Mouse (Mus musculus) retina, postnatal 7 days (tissue): ENCODE measurements around the gene Spag9.
A peak's percentile ranks its signal among the peaks of the same experiment; 100 is the strongest.
"Not testable (repeated sequence)": the region's sequence is repeated elsewhere in the genome, so short reads cannot be mapped to it uniquely, and the experiment has no call there.

ENCODE experiments used
- DNase-seq: peaks from one replicate; pipeline ENCODE4 v3.0.0-alpha.2; 2012; ENCODE audit warnings: low read depth, low spot score

The Spag9 gene

DNA sequence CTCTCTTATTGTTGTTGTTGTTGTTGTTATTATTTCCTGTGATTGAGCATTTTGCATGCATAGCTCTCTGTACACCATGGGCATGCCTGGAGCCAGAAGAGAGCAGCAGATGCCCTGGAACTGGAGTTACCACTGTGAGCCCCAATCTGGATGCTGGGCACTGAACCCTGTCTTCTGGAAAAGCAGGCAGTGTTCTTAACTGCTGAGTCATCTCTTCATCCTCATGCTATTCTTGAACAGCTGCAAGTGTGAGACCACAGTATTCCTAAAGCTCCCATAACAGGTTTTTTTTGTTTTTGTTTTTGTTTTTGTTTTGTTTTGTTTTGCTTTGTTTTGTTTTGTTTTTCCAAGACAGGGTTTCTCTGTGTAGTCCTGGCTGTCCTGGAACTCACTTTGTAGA is 9.6 kb upstream of the Spag9 start:
- no peak for DNase-seq

DNA sequence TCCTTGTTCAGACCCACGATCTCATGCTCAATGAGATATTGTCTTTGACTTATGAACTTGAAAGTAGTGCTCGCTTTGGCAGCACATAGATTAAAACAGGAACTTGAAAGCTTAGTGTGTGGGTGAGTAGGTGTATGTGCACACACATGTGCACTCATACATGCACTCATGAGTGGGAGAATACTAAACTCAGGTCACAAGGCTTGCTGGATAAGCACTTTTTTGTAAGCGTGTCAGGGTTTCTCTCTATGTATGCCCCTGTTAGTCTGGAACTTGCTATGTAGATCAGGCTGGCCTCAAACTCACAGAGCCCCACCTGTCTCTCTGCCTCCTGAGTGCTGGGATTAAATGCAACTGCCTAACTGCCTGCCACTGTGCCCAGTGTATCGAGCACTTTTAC is 8.9 kb upstream of the Spag9 start:
- no peak for DNase-seq

DNA sequence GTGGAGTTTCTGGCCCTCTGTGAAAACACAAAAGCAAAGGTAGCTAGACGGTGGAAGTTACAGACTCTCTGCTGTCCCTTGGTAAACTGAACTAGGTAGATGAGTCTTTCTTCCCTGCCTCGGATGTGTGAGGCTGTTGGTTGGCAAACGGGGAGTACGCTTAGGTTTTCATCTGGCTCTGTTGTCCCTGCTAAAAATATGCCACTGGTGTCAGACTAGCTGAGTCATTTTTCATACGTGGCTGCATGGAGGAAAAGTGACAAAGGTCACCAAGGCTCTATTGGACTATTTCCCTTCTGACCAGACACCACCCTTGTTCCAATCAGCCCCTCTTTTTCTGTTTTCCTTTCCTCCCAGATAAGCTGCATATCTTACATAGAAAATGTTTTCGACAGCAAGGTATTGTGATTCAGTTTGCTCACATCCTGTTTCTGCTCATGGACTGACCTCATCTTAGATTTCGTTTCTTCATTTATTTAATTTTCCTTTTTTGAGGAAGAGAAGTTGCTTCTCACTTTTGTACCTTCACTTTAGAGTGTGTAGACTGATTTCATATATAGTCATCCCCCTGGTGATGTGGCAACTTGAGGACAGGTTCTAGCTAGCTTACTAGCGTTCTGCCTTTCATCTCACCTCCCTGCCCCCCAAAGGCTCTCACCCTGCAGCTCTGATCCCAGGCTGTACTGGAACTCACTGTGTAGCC is 8.1 kb upstream of the Spag9 start:
- no peak for DNase-seq

DNA sequence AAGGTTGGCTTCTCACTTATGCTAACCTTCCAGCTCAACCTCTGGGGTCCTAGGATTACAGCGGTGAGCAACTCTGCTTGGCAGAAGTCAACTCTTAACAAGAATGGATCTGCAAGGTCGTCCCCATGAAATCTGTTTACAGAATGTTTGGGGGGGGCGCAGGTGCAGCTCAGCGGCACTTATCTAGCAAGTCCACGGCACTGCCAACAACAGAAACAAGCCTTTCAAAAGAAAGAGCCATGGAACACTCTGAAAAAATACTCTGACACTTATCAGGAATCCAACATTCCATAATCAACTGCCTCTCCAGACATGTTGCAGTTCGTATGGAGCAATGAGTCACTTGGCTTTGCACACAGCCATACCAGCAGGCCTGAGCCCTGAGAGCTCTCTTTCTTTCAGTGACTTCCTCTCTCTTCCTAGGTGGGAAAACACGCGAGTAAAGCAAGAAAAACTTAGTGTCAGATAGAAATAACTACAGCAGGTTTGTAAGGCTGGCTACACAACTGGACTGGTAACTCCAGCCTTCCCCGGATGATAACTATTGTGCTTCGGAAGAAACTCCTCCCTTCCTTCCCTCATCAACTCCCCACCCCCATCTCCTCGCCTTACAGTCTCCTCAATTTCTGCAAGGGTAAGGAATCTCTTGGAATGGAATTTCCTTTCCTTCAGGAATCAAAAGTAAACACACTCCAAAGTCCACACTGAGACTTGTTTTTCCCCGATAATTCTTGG is 7.4 kb upstream of the Spag9 start:
- no peak for DNase-seq

GRCm38 (mm10) chr11:93994531-93994930 is 1.4 kb upstream of the Spag9 start:
- no peak for DNase-seq

DNA sequence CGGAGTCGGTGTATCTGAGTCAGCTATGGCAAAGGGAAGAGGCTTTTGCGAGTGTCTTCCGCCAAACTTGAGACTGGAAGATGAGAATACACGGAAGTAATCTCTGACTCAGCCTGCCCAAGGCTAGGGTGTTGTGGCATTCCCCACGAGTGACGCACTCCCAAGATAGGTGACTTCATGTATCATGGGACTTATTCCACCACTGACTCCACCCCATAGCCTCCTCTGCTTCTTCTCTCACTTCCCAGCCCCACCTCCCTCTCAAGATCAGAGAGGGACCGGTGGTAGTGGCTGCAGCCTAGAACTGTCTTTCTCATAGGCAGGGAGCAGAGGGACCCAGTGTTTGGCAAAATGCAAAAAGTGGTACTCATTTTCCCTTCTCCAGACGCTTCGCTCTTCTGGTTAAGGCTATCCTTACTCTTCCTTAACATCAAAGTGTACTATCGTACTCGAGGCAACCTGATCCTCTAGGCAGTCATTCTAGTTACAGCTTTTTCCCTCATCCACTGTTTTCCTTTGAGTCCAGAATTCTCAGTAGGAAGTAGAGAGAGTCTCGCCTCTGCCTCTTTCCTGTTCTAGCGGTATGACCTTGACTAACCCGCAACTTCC is 676 bp upstream of the Spag9 start:
- DNase-seq: peak; percentile 13

- peak; percentile 2 for DNase-seq
Observed at GRCm38 (mm10) chr11:93996306-93997140, 632 bp downstream of the Spag9 start.

DNA sequence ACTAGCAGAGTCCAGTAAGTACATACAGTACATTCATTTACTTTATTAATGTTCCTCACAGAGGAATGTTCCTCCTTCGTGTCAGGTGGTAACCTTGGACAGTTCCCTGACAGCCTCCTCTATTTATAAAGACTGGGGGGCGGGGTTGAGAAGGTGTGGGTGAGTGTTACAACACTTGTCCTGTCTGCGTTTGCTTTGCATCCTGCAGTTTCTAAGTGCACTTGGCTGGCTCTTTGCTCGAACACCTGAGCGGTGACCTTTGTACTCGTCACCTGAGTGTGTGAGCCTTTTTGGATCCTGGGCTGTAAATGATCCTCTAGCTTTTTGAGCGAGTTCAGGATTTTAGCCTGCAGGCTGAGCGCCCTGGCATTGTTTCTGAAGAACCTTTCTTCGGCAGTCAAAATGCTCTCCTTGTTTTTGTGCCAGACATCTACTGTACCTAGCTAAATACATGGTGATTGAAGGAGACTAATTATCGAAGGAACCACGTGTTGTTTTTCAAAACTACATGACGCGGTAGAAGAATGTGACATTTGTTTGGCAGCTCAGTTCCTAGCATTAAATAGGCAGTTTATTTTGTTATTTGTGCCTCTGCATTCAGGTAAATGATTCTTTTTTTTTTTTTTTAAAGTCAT is 1.4 kb downstream of the Spag9 start:
- no peak for DNase-seq

GRCm38 (mm10) chr11:93999276-93999675 is 3.4 kb downstream of the Spag9 start:
- no peak for DNase-seq

DNA sequence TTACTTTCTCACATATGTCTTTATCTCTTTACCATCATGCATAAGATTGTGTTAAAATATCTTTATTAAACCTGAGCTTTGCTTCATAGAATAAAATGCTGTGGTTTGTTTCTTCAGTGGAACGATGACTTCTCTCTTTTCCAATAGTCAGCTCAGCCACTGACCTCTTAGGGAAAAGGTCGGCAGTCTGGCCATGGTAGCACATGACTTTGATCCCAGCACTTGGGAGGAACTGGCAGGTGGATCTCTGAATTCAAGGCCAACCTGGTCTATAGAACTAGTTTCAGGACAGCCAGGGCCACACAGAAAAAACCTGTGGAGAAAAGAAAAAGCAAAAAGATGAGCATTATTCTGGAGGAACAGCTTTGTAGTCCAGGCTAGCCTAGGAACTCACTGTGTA is 7.5 kb downstream of the Spag9 start:
- no peak for DNase-seq

DNA sequence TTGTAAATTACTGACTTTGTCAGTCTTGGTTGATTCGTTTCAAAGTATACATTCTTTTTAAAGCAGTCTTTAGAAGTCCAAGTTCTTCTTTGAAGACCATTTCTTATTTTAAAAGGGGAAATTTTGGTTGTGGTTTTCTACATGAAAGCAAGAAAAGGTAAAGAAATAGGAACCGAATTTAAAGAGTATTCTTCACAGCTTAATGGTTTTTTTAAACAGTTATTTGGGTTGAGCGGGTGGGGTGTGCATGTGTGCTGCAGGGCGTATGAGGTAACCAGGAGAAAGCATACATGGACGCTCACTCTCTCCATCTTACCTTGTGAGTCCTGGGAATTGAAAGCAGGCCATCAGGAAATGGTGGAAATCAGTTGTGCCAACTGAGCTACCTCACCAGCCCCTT is 23.2 kb downstream of the Spag9 start:
- no peak for DNase-seq

- no peak for DNase-seq
Observed at GRCm38 (mm10) chr11:94020403-94020802, 24.5 kb downstream of the Spag9 start.

- DNase-seq: no peak
Observed at GRCm38 (mm10) chr11:94026289-94026688, 30.4 kb downstream of the Spag9 start.

DNA sequence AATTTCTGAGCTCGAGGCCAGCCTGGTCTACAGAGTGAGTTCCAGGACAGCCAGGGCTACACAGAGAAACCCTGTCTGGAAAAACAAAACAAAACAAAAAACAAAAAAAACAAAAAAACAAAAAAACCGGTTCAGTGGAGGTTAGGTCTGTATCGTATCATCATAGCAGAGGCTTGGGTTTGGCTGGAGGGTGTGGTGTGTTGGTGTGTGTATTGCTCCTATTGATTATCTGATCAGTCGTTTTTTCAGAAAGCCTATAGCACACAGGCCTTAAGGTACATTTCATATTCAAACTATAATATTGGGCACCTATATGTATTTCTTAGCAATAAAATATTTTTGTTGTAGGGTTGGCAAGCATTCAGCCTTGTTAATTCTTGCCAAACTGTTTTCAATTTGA is 36.2 kb downstream of the Spag9 start:
- DNase-seq: no peak

- DNase-seq: no peak
Observed at GRCm38 (mm10) chr11:94032971-94033370, 37.1 kb downstream of the Spag9 start.

DNA sequence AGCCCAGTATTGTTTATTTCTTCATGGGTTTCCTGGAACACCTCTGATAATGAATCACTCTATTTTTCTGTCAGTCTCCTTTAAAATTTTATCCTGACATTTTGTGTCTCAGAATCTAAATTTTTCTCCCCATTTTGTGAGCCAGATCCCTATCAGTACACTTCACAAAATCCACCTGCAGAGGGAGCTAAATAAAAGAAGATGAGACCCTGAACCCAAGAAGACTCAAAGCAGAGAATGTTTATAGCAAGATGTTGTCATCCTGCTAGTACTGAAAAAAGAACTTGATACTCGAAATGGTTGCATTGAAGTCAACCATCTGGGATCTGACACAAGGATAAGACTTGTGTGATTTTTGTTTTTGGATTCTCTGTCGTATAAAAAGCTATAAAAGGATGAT is 40.1 kb downstream of the Spag9 start:
- no peak for DNase-seq

GRCm38 (mm10) chr11:94041475-94041874 is 45.6 kb downstream of the Spag9 start:
- no peak for DNase-seq

DNA sequence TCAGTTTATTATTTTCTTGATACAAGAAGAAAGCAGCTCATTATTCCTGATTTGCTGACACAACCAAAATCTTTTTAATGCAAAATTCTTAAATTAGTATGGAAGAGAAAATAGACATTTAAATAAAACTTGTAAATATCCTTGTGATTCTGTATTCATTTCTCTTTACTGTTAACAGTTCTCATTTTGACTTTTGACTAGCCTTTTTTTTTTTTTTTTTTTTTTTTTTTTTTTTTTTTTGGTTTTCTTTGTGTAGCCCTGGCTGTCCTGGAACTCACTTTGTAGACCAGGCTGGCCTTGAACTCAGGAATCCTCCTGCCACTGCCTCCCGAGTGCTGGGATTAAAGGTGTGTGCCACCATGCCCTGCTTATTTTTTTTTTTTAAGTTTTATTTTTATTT is 46.4 kb downstream of the Spag9 start:
- DNase-seq: not testable (repeated sequence)

GRCm38 (mm10) chr11:94043998-94044985 is 48.4 kb downstream of the Spag9 start:
- DNase-seq: peak; percentile 84

DNA sequence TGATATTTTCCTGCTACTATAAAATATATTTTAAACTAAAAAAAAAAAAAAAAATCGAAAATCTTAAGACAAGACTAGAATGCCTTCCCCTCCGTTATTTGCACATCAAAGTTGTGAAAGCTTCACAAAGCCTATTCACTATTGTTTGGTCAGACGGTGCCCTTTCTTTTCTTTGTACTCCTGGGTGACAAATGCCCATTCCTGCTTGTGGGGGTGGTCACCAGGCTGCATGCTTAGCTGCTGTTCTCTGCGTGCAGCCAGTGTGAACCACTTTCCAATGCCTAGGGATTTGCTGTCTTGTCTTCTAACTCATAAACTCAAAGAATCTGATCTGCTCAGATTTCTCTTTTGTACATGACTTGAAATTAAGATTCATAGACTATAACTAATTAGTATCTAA is 49.1 kb downstream of the Spag9 start:
- no peak for DNase-seq
